Comparison of ENCODE assay signal across 19 mouse cellular contexts in the genomic region with DNA sequence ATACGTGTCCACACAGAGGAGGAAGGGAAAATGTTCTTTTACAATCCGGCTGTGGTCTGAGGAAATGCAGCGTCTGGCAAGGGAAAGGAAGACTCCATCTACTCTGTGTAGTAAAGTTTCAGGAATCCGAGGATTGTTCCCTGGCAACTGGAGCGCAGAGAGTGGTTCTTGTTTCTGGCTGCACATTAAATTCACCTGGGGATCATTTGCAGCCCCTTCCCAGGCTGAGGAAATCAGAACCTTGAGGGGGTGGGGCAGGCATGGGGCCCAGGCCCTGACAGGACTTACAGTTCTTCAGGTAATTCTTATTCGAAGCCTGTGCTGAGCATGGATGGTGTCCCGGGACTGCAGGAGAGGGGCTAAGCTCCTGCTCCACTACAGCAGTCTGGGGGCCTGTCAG. TPM values are rescaled to one million over a fixed set of nuclear protein-coding genes. Genes with fewer than 3 reads are reported as not detected.
DNase-seq lines count a peak whose midpoint lies in the region; ATAC-seq and TF ChIP-seq lines count a peak whose summit lies in the region.
"Had no signal": no experiment of that assay in that cellular context is flagged by ENCODE, and none has a peak within 500 bp of the region (broad histone marks: within the 10 kb centered on the region; RNA-seq: fewer than 3 reads in every experiment).

No protein-coding gene starts in this region.

- no peak overlapping the region for H3K9ac ChIP-seq in embryonic facial prominence, embryonic 11.5 days (replicated peaks; ENCODE audit: low read length)
- no peak overlapping the region for H3K9ac ChIP-seq in embryonic facial prominence, embryonic 15.5 days
- no peak overlapping the region; the same call in 1 of the 2 replicates for H3K9ac ChIP-seq in limb, embryonic 13.5 days
- no peak overlapping the region for H3K9ac ChIP-seq in intestine, postnatal 0 days (ENCODE audit: low read depth, low read length)
- H3K9ac ChIP-seq: forebrain, embryonic 13.5 days; forebrain, postnatal 0 days; heart, embryonic 13.5 days; hindbrain, embryonic 14.5 days had no signal

- ATAC-seq in embryonic facial prominence, embryonic 11.5 days (replicated peaks; ENCODE audit: insufficient number of reproducible peaks, low FRiP score, low TSS enrichment, low read depth): peak; percentile 75
- ATAC-seq in embryonic facial prominence, embryonic 15.5 days (ENCODE audit: insufficient number of reproducible peaks, low FRiP score, low TSS enrichment, low read depth): peak; percentile 11; the same call in 1 of the 2 replicates
- peak; percentile 91 for ATAC-seq in limb, embryonic 13.5 days (ENCODE audit: low FRiP score, low read depth)
- ATAC-seq in intestine, postnatal 0 days: no peak
- ATAC-seq: forebrain, embryonic 13.5 days; forebrain, postnatal 0 days; intestine, embryonic 16.5 days had no signal

- TF ChIP-seq CTCF in intestine, postnatal 0 days (IDR thresholded peaks at IDR 0.05; ENCODE audit: low read depth): no peak

- DNase-seq in embryonic facial prominence, embryonic 10.5 days (ENCODE audit: low spot score): peak; percentile 27
- peak; percentile 53 for DNase-seq in embryonic facial prominence, embryonic 11.5 days (ENCODE audit: low spot score)
- no peak for DNase-seq in urinary bladder, postnatal 25 days (ENCODE audit: low spot score)
- DNase-seq in kidney, adult 8-10 months: no peak
- DNase-seq: adrenal gland, adult 2 months; adrenal gland, postnatal 25 days; cerebellum, adult 2 months; cerebellum, postnatal 10 days; forebrain, postnatal 0 days; gastrocnemius, adult 2 months; gastrocnemius, postnatal 25 days; heart, postnatal 4 days had no signal

- no peak overlapping the region for H3K27ac ChIP-seq in embryonic facial prominence, embryonic 10.5 days (replicated peaks)
- no peak overlapping the region for H3K27ac ChIP-seq in embryonic facial prominence, embryonic 11.5 days (replicated peaks; ENCODE audit: low read depth, low read length)
- no peak overlapping the region for H3K27ac ChIP-seq in embryonic facial prominence, embryonic 15.5 days (replicated peaks)
- peak overlapping the region; percentile 83 for H3K27ac ChIP-seq in limb, embryonic 13.5 days
- H3K27ac ChIP-seq in intestine, postnatal 0 days (ENCODE audit: low read depth, low read length): no peak overlapping the region
- H3K27ac ChIP-seq: forebrain, embryonic 13.5 days; gastrocnemius, adult 2 months; heart, embryonic 13.5 days; hindbrain, embryonic 14.5 days had no signal

- no peaks in the 10 kb centered on the region for H3K36me3 ChIP-seq in embryonic facial prominence, embryonic 10.5 days (replicated peaks)
- H3K36me3 ChIP-seq in embryonic facial prominence, embryonic 11.5 days (replicated peaks; ENCODE audit: control insufficient read depth, insufficient read depth, low read depth, low read length): no peaks in the 10 kb centered on the region
- no peaks in the 10 kb centered on the region for H3K36me3 ChIP-seq in embryonic facial prominence, embryonic 15.5 days
- H3K36me3 ChIP-seq in limb, embryonic 13.5 days: no peaks in the 10 kb centered on the region
- H3K36me3 ChIP-seq in intestine, postnatal 0 days (ENCODE audit: control insufficient read depth, insufficient read depth): no peaks in the 10 kb centered on the region
- H3K36me3 ChIP-seq: heart, embryonic 13.5 days had no signal

- WGBS in embryonic facial prominence, embryonic 10.5 days: 71% methylated on average over 7 of the region's 7 CpGs
- WGBS in embryonic facial prominence, embryonic 11.5 days: 41% methylated on average over 7 of the region's 7 CpGs
- WGBS in embryonic facial prominence, embryonic 15.5 days: 25% methylated on average over 7 of the region's 7 CpGs
- WGBS in limb, embryonic 13.5 days: 17% methylated on average over 7 of the region's 7 CpGs
- WGBS in intestine, postnatal 0 days: 68% methylated on average over 7 of the region's 7 CpGs

- no peak overlapping the region for H3K4me3 ChIP-seq in embryonic facial prominence, embryonic 10.5 days
- no peak overlapping the region for H3K4me3 ChIP-seq in embryonic facial prominence, embryonic 11.5 days (ENCODE audit: low read depth, low read length)
- no peak overlapping the region for H3K4me3 ChIP-seq in embryonic facial prominence, embryonic 15.5 days (replicated peaks)
- no peak overlapping the region for H3K4me3 ChIP-seq in limb, embryonic 13.5 days
- no peak overlapping the region for H3K4me3 ChIP-seq in intestine, postnatal 0 days (ENCODE audit: low read depth, low read length)
- H3K4me3 ChIP-seq: forebrain, embryonic 13.5 days; gastrocnemius, adult 2 months; heart, embryonic 13.5 days had no signal

- peaks cover 7% of the 10 kb centered on the region for H3K4me1 ChIP-seq in embryonic facial prominence, embryonic 10.5 days
- no peaks in the 10 kb centered on the region for H3K4me1 ChIP-seq in embryonic facial prominence, embryonic 11.5 days (ENCODE audit: control insufficient read depth, insufficient read depth, low read length)
- H3K4me1 ChIP-seq in embryonic facial prominence, embryonic 15.5 days: 0 out of 2 replicates have a peak, but pooled peaks cover 3% of the 10 kb centered on the region
- H3K4me1 ChIP-seq in limb, embryonic 13.5 days: peaks cover 12% of the 10 kb centered on the region
- no peaks in the 10 kb centered on the region for H3K4me1 ChIP-seq in intestine, postnatal 0 days (replicated peaks; ENCODE audit: control insufficient read depth, insufficient read depth, low read length)
- H3K4me1 ChIP-seq: forebrain, embryonic 13.5 days had no signal

- no peaks in the 10 kb centered on the region for H3K27me3 ChIP-seq in embryonic facial prominence, embryonic 10.5 days (replicated peaks; ENCODE audit: low read depth, poor library complexity, severe bottlenecking)
- H3K27me3 ChIP-seq in embryonic facial prominence, embryonic 11.5 days (ENCODE audit: control insufficient read depth, insufficient read depth, low read length): no peaks in the 10 kb centered on the region
- no peaks in the 10 kb centered on the region for H3K27me3 ChIP-seq in embryonic facial prominence, embryonic 15.5 days
- H3K27me3 ChIP-seq in limb, embryonic 13.5 days: no peaks in the 10 kb centered on the region
- no peaks in the 10 kb centered on the region for H3K27me3 ChIP-seq in intestine, postnatal 0 days (replicated peaks; ENCODE audit: control insufficient read depth, insufficient read depth, low read length)
- H3K27me3 ChIP-seq: forebrain, embryonic 13.5 days; heart, embryonic 13.5 days had no signal

- H3K9me3 ChIP-seq in embryonic facial prominence, embryonic 10.5 days: no peaks in the 10 kb centered on the region
- no peaks in the 10 kb centered on the region for H3K9me3 ChIP-seq in embryonic facial prominence, embryonic 11.5 days (replicated peaks; ENCODE audit: control insufficient read depth, low read length)
- H3K9me3 ChIP-seq in embryonic facial prominence, embryonic 15.5 days (replicated peaks): no peaks in the 10 kb centered on the region
- no peaks in the 10 kb centered on the region for H3K9me3 ChIP-seq in limb, embryonic 13.5 days
- H3K9me3 ChIP-seq in intestine, postnatal 0 days (ENCODE audit: control insufficient read depth): no peaks in the 10 kb centered on the region
- H3K9me3 ChIP-seq: forebrain, embryonic 13.5 days; heart, embryonic 13.5 days had no signal

- no peak overlapping the region for H3K4me2 ChIP-seq in embryonic facial prominence, embryonic 11.5 days (ENCODE audit: low read depth, low read length)
- no peak overlapping the region for H3K4me2 ChIP-seq in embryonic facial prominence, embryonic 15.5 days (replicated peaks)
- H3K4me2 ChIP-seq in limb, embryonic 13.5 days (replicated peaks): peak overlapping the region; percentile 40
- no peak overlapping the region for H3K4me2 ChIP-seq in intestine, postnatal 0 days (replicated peaks; ENCODE audit: low read depth)
- H3K4me2 ChIP-seq: forebrain, embryonic 13.5 days; heart, embryonic 13.5 days; hindbrain, embryonic 14.5 days had no signal

RNA-seq across cellular contexts. Expression of gene Wnt2, which starts 17.0 kb away (rescaled TPM):
- 0.81 and 1.4 TPM in 2 replicates for polyA plus RNA-seq in embryonic facial prominence, embryonic 10.5 days (2016; fragmentation: Nextera tagmentation; extraction: Ambion mirVana)
- 1.1 and 1.4 TPM in 2 replicates for polyA plus RNA-seq in embryonic facial prominence, embryonic 11.5 days (2014; fragmentation: Nextera tagmentation; extraction: Ambion mirVana)
- polyA plus RNA-seq in embryonic facial prominence, embryonic 15.5 days (2015; fragmentation: Nextera tagmentation; extraction: Ambion mirVana): 6.4 and 7.3 TPM in 2 replicates
- polyA plus RNA-seq in limb, embryonic 13.5 days (2015; fragmentation: Nextera tagmentation; extraction: Ambion mirVana): 4.5 and 4.6 TPM in 2 replicates
- 0.34 and 0.57 TPM in 2 replicates for polyA plus RNA-seq in intestine, postnatal 0 days (2015; fragmentation: Nextera tagmentation; extraction: Ambion mirVana)
- polyA plus RNA-seq: cerebellum, adult 2 months; forebrain, embryonic 13.5 days had no signal

Comparison
In these comparisons a context has a peak if more than half of its experiments do, and no peak if none do; other contexts are left out.
1. DNase-seq: peak in embryonic facial prominence, embryonic 10.5 days (single experiment) and embryonic facial prominence, embryonic 11.5 days (single experiment); none in urinary bladder, postnatal 25 days (single experiment) and kidney, adult 8-10 months (0 of 2).